Mouse (Mus musculus) cortical plate, adult 2 months (tissue): ENCODE measurements around the gene Mff. TPM values are rescaled to one million over a fixed set of nuclear protein-coding genes. Genes with fewer than 3 reads are reported as not detected.

ENCODE experiments used
- H3K27ac ChIP-seq: fragments of 200-500 bp; 2 replicates; pipeline ENCODE4 v1.5.1; 2012; ENCODE audit warnings: low read length, control low read depth, inconsistent platforms; ENCODE audit not compliant: insufficient read depth
- H3K4me1 ChIP-seq: fragments of 200-500 bp; 2 replicates; pipeline ENCODE4 v1.6.1; 2011; ENCODE audit warnings: low read length; ENCODE audit not compliant: control insufficient read depth, insufficient read depth
- H3K4me3 ChIP-seq: fragments of 200-500 bp; 2 replicates; pipeline ENCODE4 v1.5.1; 2011; ENCODE audit warnings: mild to moderate bottlenecking, low read length, control low read depth; ENCODE audit not compliant: insufficient read depth
- CTCF ChIP-seq: fragments of 200-500 bp; IDR thresholded peaks from 2 replicates; pipeline ENCODE4 v1.5.1; 2011; ENCODE audit warnings: mild to moderate bottlenecking, control low read depth, low read length; ENCODE audit not compliant: insufficient read depth; ENCODE audit errors: extremely low read depth
- POLR2A ChIP-seq: fragments of 200-500 bp; IDR thresholded peaks from 2 replicates; pipeline ENCODE4 v1.6.1; 2011; ENCODE audit warnings: mild to moderate bottlenecking, low read length, control low read depth; ENCODE audit not compliant: insufficient read depth; ENCODE audit errors: extremely low read depth
- polyA plus RNA-seq: library from polyadenylated mRNA; depleted of rRNA; stranded (reverse); fragments of >200 nt; gene quantifications from 2 replicates; pipeline ENCODE4 v1.2.3, GENCODE M21; 2012

Mff gene
- polyA plus RNA-seq, 1 experiment: 365 TPM

DNA sequence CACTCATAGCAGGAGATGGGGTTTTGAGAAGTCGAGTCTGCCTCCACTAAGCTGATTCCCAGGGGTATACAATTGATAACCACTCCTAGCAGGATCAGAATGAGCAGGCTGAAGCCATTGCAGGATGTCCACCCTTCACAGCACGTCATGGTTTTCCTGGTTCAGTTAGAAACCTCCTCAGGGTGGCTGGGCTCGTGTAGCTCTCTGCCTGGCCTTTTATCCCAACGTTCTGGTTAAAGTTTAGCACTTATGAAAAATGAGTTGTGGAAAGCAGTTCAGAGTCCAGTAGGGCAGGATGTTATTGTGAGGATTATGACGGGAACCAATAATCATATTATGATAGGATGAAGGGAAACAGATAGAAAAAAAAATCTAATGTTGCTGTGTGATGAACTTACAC lies 43.6 kb downstream of the Mff start, which contains the start of gene Tm4sf20:
Gene Tm4sf20 (minus strand): TSS at position 193 of the 400 bp plus-strand sequence.
- TF ChIP-seq POLR2A (no peak), CTCF (no peak)
- no peaks in the 10 kb centered on the region for H3K4me1 ChIP-seq
- H3K4me3 ChIP-seq: no peak within 1 kb of the TSS
- no peak within 1 kb of the TSS for H3K27ac ChIP-seq

DNA sequence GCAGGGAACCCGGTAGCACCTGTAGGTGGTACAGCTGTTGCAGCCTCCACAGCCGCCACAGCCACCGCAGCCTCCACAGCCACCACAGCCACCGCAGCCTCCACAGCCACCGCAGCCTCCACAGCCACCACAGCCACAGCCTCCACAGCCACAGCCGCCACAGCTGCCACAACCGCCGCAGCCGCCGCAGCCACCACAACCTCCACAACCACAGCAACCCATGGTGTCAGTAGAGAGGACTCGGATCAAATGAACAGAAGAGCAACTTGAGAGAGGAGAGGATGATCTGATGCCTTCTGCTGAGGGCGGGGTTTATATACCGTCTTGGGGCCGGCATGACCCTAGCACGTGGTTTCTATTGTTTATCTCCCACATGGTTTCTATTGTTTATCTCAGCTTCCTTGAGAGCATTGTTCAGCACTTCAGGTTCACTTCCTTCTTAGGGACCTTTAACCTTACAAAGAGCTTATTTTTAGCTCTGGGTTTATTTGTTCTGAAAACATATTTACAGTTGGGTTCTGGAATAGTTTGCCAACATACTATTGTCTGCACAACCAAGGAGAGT lies 46.4 kb downstream of the Mff start, which contains the start of gene Gm47791:
Gene Gm47791 (minus strand): TSS at position 222 of the 565 bp plus-strand sequence.
- TF ChIP-seq POLR2A (no peak), CTCF (no peak)
- Histone ChIP-seq H3K27ac (peak within 1 kb of the TSS; percentile 71), H3K4me1 (no peaks in the 10 kb centered on the region), H3K4me3 (no peak within 1 kb of the TSS)

DNA sequence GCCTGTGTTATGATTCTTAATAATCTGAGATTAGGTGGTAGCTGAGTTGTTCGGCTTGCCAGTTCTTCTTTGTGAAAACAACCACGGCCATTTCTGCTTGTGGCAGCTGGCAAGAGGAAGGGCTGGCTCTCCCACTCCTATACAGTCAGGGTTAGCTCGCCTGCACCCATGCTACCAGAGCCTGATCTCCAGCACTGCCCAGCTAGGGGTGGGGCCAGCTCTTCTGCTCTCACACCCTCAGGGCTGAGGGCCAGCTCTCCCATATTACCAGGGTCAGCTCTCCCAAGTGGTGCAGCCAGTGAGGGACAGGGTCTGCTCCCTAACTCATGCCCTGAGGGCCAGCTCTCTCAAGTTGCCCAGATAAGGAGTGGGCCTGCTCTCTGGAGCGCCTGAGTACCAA lies 47.7 kb downstream of the Mff start:
- TF ChIP-seq CTCF: no peak
- no peak for TF ChIP-seq POLR2A
- no peak overlapping the region for H3K27ac ChIP-seq

DNA sequence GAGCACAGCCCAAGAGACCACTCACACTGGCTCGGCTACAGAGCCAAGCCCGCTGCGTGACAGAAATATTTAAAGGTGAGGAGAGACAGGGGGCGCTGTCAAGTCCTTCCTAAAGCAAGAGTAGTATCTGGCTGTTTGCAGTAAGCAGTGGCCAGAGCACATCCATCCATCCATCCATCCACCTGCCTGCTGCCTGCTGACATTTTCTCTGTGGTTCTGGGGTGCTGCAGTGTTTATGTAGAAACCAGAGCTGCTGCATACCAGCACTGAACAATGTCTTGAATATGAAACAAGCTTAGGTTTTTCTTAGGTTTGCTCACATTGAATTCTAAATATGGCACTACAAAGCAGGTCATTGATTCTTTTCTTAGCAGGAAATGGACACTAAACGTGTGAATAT lies 48.5 kb downstream of the Mff start:
- no peak for TF ChIP-seq CTCF
- TF ChIP-seq POLR2A: no peak
- no peak overlapping the region for H3K4me3 ChIP-seq
- H3K27ac ChIP-seq: no peak overlapping the region
- H3K4me1 ChIP-seq: no peaks in the 10 kb centered on the region

More for the DNA sequence above, 47.7 kb downstream of the Mff start:
- Histone ChIP-seq H3K4me1 (no peaks in the 10 kb centered on the region), H3K4me3 (no peak overlapping the region)

DNA sequence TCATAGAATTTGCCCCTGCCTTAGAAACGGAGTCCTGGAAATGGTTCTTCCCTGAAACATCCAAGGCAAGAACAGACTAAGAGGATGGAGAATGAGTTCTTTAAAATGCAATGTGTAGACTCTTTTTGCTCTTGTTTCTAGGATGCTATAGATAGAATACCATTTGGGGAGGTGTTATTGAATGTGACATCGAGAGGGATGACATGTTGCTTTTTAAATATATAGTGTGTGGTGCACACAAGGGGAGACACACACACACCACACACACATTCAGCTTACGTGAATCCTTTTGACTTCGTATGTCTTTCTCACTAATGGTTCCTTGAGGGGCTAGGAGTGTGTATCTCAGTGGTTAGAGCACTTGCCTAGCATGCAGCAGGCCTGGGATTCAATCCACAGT lies 50.6 kb downstream of the Mff start:
- TF ChIP-seq CTCF: no peak
- no peak for TF ChIP-seq POLR2A
- H3K4me1 ChIP-seq: no peaks in the 10 kb centered on the region
- no peak overlapping the region for H3K27ac ChIP-seq
- no peak overlapping the region for H3K4me3 ChIP-seq

DNA sequence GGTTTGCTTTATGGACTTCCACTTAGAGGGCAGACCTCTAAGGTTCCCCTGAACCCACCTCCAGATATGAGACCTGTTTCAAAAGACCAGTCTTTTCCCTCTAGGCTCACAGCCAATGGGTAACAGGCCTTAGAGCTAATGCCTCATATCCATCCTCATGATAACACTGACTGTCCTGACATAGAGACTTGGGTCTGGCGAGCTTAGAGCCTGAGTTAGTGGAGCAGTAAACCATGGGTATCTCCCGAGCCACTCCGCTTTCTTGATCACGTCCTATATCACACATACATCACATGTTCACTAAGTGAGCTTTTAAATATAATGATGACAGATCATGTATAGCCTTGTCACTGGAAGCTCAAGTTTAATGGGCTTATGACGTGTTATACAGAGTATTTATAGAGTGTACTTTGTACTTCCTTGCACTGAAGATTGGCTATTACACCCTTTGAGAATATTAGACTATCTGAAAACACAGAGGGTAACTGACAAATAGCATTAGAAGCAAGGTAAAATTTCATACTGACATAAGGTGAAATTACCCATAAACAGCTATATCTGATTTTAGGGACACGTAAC lies 54.8 kb downstream of the Mff start:
- Histone ChIP-seq H3K4me3 (no peak overlapping the region), H3K4me1 (no peaks in the 10 kb centered on the region), H3K27ac (no peak overlapping the region)
- TF ChIP-seq POLR2A (no peak), CTCF (no peak)

DNA sequence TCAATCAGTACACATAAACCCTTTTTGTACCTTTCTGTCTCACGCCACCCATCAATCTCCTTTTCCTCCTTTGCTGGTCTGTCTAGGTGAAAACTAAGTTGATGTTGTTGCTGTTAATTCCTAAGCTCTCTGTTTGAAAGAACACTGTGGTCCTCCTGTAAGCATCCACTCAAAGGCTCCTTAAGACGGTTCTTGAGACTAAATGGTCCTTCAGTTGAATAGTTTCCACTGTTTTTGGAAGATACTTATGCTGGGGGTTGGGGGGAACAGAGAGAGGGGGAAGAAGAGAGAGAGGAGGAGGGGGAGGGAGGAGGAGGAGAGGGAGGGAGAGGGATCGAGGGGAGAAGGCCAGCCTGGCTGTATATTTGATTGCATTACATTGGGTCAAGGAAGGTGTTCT lies 58.9 kb downstream of the Mff start:
- no peak overlapping the region for H3K4me3 ChIP-seq
- H3K4me1 ChIP-seq: no peaks in the 10 kb centered on the region
- no peak overlapping the region for H3K27ac ChIP-seq
- TF ChIP-seq CTCF: no peak
- TF ChIP-seq POLR2A: no peak

DNA sequence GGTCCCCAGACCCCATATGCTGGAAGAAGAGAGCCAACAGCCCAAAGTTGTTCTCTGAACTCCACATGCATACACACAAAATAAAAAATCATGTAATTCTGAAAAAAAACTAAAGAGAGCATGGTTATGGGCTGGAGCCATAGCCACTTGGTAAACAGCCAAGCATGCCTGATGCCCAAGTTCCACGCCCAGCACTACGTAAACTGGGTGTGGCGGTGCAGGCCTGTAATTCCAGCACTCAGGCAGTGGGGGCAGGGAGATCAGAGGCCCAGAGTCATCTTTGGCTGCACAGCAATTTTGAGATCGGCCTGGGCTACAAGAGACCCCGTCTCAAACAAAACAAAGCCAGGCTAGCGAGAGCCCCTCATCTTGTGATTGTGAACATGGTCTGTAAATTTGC lies 60.9 kb downstream of the Mff start:
- no peak overlapping the region for H3K27ac ChIP-seq
- TF ChIP-seq POLR2A (no peak), CTCF (no peak)

DNA sequence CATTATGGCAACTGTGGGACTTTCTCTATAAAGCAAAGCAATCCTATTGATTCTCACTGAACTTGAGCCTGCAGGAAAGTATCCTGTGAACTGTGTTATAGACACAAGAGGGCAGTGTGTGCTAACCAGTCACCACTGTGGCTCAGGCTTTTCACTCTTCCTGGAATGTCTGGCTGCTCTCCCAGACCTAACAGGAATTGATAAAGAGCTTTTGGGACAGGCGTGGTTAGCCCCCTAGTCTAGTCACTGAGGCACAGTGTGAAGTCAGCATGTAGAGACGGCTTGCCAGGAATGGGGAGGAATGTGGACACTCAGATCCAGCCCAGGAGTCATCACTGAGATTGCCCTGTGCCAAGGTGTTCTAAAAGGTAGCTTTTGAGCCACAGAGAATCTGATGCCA lies 62.7 kb downstream of the Mff start:
- Histone ChIP-seq H3K4me3 (no peak overlapping the region), H3K4me1 (no peaks in the 10 kb centered on the region), H3K27ac (no peak overlapping the region)
- TF ChIP-seq CTCF (peak; percentile 93), POLR2A (no peak)

More for the DNA sequence above, 60.9 kb downstream of the Mff start:
- H3K4me3 ChIP-seq: no peak overlapping the region
- H3K4me1 ChIP-seq: no peaks in the 10 kb centered on the region

DNA sequence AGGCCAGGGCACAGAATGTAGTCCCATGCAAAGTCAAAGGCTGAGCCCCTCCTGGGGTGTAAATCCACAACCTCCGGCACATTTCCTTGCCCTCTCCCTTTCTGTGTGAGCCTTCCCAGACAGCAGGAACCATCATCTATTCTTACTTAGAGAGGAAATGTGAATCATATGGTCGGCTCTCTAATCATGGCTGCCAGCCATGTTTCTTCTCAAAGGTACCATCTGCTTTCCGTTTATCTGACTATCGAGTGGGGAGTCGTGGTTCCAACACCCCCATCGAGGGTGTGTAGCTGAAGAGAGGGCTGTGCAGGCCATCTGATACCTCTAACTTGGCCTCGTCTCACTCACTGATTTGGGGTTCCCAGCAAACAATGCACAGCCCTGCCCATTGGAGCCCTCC lies 63.4 kb downstream of the Mff start:
- H3K4me3 ChIP-seq: no peak overlapping the region
- H3K27ac ChIP-seq: no peak overlapping the region
- no peaks in the 10 kb centered on the region for H3K4me1 ChIP-seq
- TF ChIP-seq CTCF (no peak), POLR2A (no peak)
